Mouse (Mus musculus) left cerebral cortex, adult 11 months (tissue): Measurements from ENCODE around the gene 4933428M09Rik.
"Not testable (repeated sequence)": the region's sequence is repeated elsewhere in the genome, so short reads cannot be mapped to it uniquely, and the experiment has no call there.

Source experiments
- DNase-seq: peaks from one replicate; pipeline ENCODE4 v3.0.0; 2022; ENCODE audit warnings: low spot score

4933428M09Rik gene

DNA sequence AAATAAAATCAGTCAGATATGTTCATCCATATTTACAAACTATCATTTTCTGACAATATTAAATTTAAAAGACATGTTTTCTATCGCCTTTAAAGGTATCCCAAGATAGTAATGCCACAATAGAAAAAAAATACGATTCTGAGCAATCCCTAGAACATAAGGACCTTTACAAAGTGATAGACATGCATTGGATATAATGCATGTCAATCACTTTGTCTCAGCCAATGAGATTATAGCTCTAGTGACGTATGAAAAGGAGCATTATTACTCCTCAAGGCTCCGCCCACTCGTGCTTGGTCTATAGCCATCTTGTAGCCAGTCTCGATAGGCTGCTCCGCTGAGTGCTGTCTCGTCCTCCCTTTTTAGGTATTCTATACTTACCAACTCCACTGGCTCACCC, at the start of gene 4933428M09Rik:
4933428M09Rik (plus strand) TSS at position 301 of the 400 bp plus-strand sequence.
- DNase-seq = no peak

DNA sequence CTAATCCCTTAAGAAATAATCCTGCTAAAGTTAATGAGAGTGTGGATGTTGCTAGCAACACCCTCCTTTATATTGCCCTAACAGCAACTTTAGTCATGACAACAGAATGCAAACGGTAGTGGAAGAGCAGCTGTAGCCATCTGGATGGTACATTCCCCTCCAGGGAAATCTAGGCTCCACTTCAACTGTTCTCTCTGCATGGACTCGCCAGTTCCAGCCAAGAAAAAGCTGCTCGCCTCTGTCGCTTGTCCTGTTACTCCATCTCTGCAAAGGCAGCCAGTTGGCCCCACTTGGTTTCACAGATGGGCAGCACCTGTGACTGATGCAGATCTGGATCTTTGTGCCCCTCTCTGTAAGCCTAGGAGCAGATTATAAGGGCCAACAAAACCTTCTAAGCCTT, 45.0 kb upstream of the 4933428M09Rik start:
- DNase-seq = no peak

DNA sequence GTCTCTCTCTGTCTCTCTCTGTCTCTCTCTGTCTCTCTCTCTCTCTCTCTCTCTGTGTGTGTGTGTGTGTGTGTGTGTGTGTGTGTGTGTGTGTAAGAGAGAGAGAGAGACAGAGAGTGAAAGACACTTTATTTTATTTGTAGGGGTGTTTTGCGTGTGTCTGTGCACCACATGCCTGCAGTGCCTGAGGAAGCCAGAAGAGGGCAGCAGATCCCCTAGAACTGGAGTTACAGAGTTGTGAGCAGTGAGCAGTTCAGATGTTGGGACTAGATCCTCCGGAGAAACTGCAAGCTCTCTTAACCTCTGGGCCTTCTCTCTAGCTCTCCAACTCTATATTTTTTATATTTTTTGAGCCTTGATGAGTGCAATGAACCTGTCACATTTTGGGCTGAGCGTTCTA, 12.5 kb downstream of the 4933428M09Rik start:
- not testable (repeated sequence) for DNase-seq

DNA sequence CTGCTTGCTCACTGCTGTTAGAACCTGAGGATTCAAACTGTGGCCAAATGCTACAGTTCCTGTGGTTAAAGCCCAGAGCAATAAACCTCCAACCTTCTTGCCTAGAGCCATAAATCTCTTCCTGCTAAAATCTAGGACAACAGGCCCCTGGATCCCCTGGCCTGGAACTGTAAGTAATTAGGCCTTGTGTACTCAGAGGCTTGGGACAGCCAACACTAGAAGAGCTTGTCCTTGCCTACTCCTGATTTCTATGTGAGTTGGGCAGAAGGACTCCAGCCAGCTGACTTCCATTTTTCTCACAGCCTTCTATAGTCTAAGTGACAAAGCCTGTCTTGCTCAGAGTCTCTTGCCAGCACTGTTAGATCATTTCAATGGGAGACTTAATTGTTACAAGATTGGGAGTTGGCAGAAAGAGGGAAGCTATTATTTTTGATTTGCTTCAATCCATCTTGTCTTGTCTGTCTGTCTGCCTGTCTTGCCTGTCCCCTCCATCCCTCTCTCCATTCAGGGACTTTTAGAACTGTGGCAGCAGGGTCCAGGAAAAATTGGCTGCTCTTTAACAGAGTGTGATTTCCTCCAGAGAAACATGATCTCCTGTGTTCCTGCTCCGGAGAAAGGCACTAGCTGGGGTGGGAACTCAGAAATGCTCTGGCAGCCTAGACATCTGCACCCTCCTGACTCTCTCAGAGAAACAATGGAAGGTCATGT, 15.7 kb downstream of the 4933428M09Rik start:
- DNase-seq = no peak

DNA sequence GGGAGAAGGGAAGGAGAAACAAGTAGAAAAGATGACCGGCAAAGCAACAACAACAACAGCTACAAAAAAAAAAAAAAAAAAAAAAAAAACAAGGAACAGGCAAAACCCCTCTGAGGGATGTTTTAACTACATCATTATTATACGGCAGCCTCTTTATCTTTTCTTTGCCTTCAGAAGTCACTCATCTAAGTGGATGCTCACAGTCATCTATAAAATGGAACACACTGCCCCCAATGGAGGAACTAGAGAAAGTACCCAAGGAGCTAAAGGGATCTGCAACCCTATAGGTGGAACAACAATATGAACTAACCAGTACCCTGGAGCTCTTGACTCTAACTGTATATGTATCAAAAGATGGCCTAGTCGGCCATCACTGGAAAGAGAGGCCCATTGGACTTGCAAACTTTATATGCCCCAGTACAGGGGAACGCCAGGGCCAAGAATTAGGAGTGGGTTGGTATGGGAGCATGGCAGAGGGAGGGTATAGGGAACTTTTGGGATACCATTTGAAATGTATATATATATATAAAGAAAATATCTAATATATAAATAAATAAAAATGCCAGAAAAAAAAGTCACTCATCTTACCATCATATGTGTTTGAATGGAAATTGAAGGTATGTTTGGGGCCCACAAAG, 30.3 kb downstream of the 4933428M09Rik start:
- DNase-seq = not testable (repeated sequence)

DNA sequence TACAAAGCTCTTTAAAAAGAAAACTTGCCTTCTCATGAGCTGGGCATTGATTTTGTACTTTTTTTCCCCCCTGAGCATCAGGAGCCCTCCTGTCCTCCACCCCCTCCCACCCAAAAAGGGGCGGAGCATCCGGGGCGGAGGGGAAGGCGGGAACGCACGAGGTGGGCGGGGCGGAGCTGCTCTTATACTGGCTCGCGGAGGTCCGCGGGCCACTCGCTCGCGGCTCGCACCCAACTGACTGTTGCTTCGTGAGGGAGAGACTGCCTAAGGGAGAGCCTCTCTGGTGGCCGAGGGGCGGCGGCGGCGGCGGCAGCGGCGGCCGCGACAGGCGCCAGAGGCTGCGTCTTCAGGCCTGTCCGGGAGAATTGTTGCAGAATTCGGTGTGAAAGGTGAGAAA, 30.8 kb downstream of the 4933428M09Rik start, which contains the start of gene Mum1l1:
Mum1l1 (plus strand) TSS at position 214 of the 397 bp plus-strand sequence.
- no peak for DNase-seq

DNA sequence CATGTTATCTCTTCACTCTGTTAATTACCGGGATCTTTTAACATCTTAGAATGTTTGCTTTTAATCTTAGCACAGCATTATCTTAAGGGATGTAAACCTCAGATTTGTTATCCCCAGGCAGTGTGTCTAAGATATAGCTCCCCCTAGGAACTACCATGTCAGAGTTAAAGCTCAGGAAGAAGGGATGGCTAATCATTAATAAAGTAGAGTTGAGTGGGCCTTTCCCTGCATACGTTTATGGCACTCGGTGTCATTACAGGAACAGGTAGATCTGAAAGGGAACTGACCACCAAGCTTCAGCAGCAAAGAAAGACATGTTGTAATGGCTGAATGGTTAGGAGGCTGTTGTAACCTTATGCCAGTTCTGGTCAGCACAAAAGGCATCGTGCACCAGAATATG, 35.7 kb downstream of the 4933428M09Rik start:
- DNase-seq = no peak

DNA sequence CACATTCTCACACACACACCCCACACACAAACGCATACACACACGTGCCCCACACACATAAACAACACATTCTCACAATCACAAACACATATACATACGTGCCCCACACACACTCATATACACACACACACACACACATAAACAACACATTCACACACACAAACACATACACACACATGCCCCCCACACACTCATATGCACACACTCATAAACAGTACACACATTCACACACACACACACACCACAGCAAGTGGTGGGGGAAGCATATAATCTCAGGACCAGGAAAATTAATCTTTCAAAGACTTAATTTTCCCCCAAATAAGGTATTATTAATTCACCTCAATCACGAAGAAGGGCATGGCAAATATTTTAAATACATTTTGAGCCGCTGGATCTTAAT, 37.4 kb downstream of the 4933428M09Rik start:
- DNase-seq = no peak

DNA sequence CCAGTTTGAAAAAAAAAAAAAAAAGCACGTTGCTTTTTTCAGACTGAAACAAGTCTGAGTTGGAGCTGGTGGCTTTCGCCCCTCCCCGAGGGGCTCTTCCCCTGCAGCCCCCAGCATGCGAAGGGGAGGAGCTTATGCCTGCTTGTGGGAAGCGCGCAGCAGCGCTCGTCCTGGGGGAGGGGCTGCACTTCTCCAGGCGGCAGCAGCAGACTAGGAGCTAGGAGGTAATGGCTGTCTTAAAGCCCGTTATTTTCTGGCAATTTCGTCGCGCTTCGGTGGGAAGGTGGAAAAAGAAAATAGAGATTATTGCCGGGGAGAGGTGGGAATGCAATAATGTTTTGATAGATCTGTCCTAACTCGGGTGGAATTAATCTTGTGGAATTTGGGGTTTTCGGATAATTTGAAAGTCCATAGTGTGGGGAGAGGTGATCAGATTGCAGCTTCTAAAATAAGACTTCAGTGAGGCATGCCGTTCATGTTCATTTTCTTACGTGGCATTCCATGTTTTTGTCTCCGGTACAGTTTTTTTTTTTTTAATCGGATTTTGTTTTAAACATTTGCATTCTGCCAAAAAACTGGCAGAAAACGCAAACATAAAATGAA, 38.1 kb downstream of the 4933428M09Rik start:
- peak; percentile 18 for DNase-seq

DNA sequence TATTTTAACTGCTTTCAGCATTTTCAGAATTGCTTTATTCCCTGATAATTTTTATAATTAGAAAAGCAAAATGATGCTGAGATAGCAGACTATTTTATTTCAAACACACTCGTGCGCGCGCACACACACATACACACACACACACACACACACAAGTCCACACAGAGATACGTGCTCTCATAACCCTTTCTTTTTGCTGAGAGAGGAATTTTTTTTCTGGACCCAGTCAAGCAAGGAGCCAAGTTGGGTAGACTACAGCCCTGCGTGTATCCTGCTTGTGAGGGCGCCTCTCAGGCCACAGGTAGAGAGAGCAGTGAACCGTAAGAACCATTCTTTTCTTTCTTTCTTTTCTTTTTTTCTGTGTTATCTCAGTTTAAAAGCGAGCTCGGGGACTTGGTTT, 38.7 kb downstream of the 4933428M09Rik start:
- no peak for DNase-seq

DNA sequence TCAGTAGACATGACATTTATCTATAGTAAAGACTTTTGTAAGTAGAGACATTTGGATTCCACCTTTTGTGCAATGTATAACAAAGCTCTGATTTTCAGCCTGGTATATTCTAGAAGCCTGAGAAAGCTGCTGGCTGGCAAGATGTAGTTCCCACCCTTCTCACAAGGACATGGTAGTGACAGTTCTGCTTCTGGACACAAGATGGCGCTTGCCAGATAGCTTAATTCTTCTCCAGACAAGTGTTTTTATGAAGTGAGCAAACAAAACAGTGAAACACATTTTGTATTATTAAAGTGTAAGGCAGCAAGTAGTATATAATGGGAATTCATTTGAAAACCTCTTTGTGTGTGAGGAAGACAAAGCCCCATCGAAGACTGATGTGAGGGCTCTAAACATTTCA, 40.0 kb downstream of the 4933428M09Rik start:
- DNase-seq = no peak

DNA sequence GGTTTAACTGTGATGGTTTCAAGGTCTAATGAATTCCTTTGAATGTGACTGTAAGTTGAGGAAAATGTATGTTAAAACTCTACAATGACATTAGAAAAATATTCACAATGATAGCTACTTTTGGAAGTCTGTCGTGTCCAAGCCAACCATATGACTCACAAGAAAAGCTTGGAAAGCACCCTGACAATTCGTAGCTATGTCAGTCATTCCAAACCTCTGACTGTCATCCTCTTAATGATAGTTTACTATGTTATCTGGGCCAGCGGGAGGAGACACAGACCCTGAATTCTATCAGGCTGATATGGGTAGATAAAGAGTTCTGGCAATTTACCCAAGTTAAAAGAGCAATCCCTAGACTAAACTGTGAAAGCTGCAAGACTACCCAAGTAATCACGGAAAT, 41.8 kb downstream of the 4933428M09Rik start:
- DNase-seq = no peak

DNA sequence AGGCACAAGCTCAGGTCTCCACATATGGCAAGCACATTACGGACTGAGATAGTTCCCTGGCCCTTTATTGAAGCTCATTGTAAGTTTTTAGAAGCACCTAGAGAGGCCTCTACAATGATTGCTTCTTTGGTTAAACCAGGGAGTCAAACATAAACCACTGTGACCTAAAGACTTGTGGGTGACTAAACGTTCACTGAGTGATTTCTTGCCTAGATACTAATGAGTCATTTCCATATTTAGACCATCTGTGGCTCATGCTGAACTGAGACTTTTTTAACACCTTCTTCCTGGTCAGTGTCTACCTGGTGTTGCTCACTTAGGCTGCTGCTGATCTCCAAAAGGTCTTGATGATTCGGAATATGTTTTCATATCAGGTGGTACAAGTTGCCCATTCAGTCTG, 42.9 kb downstream of the 4933428M09Rik start:
- DNase-seq = no peak
